Mouse (Mus musculus) stomach, embryonic 14.5 days (tissue): Measurements from ENCODE around the gene Rbfox2. TPM values are rescaled to one million over a fixed set of nuclear protein-coding genes. Genes with fewer than 3 reads are reported as not detected.

Experiments used
- ATAC-seq: fragments of 200-750 bp; cut with Nextera tagmentation; 2 replicates; pipeline ENCODE4 v1.8.0; 2017; ENCODE audit warnings: low read depth, moderate TSS enrichment; ENCODE audit not compliant: insufficient number of reproducible peaks, insufficient read depth, low FRiP score
- H3K27ac ChIP-seq: fragments of 300-500 bp; sonication (generic); 2 replicates; pipeline ENCODE4 v1.5.1; 2014; ENCODE audit warnings: mild to moderate bottlenecking, low read length, moderate library complexity, mixed read lengths
- H3K27me3 ChIP-seq: fragments of 300-500 bp; sonication (generic); 2 replicates; pipeline ENCODE4 v1.6.1; 2014; ENCODE audit warnings: low read length, control low read depth, mixed read lengths; ENCODE audit not compliant: control insufficient read depth, insufficient read depth
- H3K36me3 ChIP-seq: fragments of 300-500 bp; sonication (generic); 2 replicates; pipeline ENCODE4 v1.6.1; 2014; ENCODE audit warnings: mild to moderate bottlenecking, control low read depth, low read length, moderate library complexity, mixed read lengths; ENCODE audit not compliant: control insufficient read depth, insufficient read depth
- H3K4me1 ChIP-seq: fragments of 300-500 bp; sonication (generic); 2 replicates; pipeline ENCODE4 v1.6.1; 2014; ENCODE audit warnings: low read length, control low read depth, mixed read lengths; ENCODE audit not compliant: control insufficient read depth, insufficient read depth
- H3K4me2 ChIP-seq: fragments of 300-500 bp; sonication (generic); replicated peaks from 2 replicates; pipeline ENCODE4 v1.6.1; 2014; ENCODE audit warnings: low read depth, low read length, control low read depth
- H3K4me3 ChIP-seq: fragments of 300-500 bp; sonication (generic); 2 replicates; pipeline ENCODE4 v1.5.1; 2014; ENCODE audit warnings: low read depth, low read length, control low read depth
- H3K9ac ChIP-seq: fragments of 300-500 bp; sonication (generic); replicated peaks from 2 replicates; pipeline ENCODE4 v1.6.1; 2014; ENCODE audit warnings: low read depth, mild to moderate bottlenecking, control low read depth, low read length, moderate library complexity, mixed read lengths
- H3K9me3 ChIP-seq: fragments of 300-500 bp; sonication (generic); 2 replicates; pipeline ENCODE4 v1.6.1; 2016; ENCODE audit warnings: low read depth, low read length, control low read depth; ENCODE audit not compliant: control insufficient read depth
- WGBS: fragments of 180-500 bp; shearing (Covaris S2); extraction: QIAGEN DNeasy Blood & Tissue Kit; methylation state at CpG from one replicate; pipeline ENCODE4 v1.1.7; 2014; 5-methylcytosine and 5-hydroxymethylcytosine counted together
- polyA plus RNA-seq: library from polyadenylated mRNA; unstranded; fragments of >200 nt; fragmentation: Nextera tagmentation; extraction: Ambion mirVana; gene quantifications from 2 replicates; pipeline ENCODE4 v1.2.1, GENCODE M21; 2014

The Rbfox2 gene
- polyA plus RNA-seq, 1 experiment from 2014 or later, result 90.5 TPM

GRCm38 (mm10) chr15:77116139-77116722, 190.6 kb downstream of the Rbfox2 start:
- no peaks in the 10 kb centered on the region for H3K4me1 ChIP-seq
- H3K4me2 ChIP-seq, result no peak overlapping the region
- no peak for ATAC-seq
- H3K36me3 ChIP-seq, result peaks cover 23% of the 10 kb centered on the region
- WGBS, result 89% methylated on average over 9 of the region's 9 CpGs
- no peaks in the 10 kb centered on the region for H3K9me3 ChIP-seq
- H3K27ac ChIP-seq, result no peak overlapping the region
- H3K9ac ChIP-seq, result no peak overlapping the region
- H3K4me3 ChIP-seq, result no peak overlapping the region
- H3K27me3 ChIP-seq, result no peaks in the 10 kb centered on the region

GRCm38 (mm10) chr15:77115456-77115855, 191.3 kb downstream of the Rbfox2 start:
- no peak overlapping the region for H3K27ac ChIP-seq
- no peak for ATAC-seq
- no peaks in the 10 kb centered on the region for H3K9me3 ChIP-seq
- H3K4me1 ChIP-seq, result no peaks in the 10 kb centered on the region
- 83% methylated on average over 4 of the region's 4 CpGs for WGBS
- no peak overlapping the region for H3K9ac ChIP-seq
- H3K4me2 ChIP-seq, result no peak overlapping the region
- H3K36me3 ChIP-seq, result peaks cover 23% of the 10 kb centered on the region
- H3K27me3 ChIP-seq, result no peaks in the 10 kb centered on the region
- no peak overlapping the region for H3K4me3 ChIP-seq

- no peak overlapping the region for H3K4me3 ChIP-seq
- H3K36me3 ChIP-seq, result peaks cover 23% of the 10 kb centered on the region
- H3K4me1 ChIP-seq, result no peaks in the 10 kb centered on the region
- no peak overlapping the region for H3K27ac ChIP-seq
- H3K27me3 ChIP-seq, result no peaks in the 10 kb centered on the region
- no peak for ATAC-seq
- H3K9ac ChIP-seq, result no peak overlapping the region
- 76% methylated on average over 9 of the region's 9 CpGs for WGBS
- no peaks in the 10 kb centered on the region for H3K9me3 ChIP-seq
- no peak overlapping the region for H3K4me2 ChIP-seq
These were observed 193.2 kb downstream of the Rbfox2 start for GRCm38 (mm10) chr15:77113591-77113990.

- Histone ChIP-seq H3K4me3 (no peak overlapping the region), H3K27me3 (no peaks in the 10 kb centered on the region), H3K36me3 (peaks cover 23% of the 10 kb centered on the region), H3K4me1 (no peaks in the 10 kb centered on the region), H3K27ac (no peak overlapping the region), H3K4me2 (no peak overlapping the region), H3K9ac (no peak overlapping the region), H3K9me3 (no peaks in the 10 kb centered on the region)
- no peak for ATAC-seq
- WGBS, result 77% methylated on average over 2 of the region's 2 CpGs
These were observed 194.4 kb downstream of the Rbfox2 start for GRCm38 (mm10) chr15:77112378-77112777.

GRCm38 (mm10) chr15:77111924-77112323, 194.9 kb downstream of the Rbfox2 start:
- Histone ChIP-seq H3K4me3 (no peak overlapping the region), H3K36me3 (peaks cover 23% of the 10 kb centered on the region)

GRCm38 (mm10) chr15:77110452-77110851, 196.4 kb downstream of the Rbfox2 start:
- H3K27me3 ChIP-seq, result no peaks in the 10 kb centered on the region
- no peak overlapping the region for H3K4me3 ChIP-seq
- no peak overlapping the region for H3K4me2 ChIP-seq
- peaks cover 18% of the 10 kb centered on the region; the same call in 1 of the 2 replicates for H3K36me3 ChIP-seq
- no peaks in the 10 kb centered on the region for H3K9me3 ChIP-seq
- WGBS, result 78% methylated on average over 11 of the region's 11 CpGs
- no peak for ATAC-seq
- H3K9ac ChIP-seq, result no peak overlapping the region
- H3K27ac ChIP-seq, result no peak overlapping the region
- H3K4me1 ChIP-seq, result 0 out of 2 replicates have a peak, but pooled peaks cover 9% of the 10 kb centered on the region

More at GRCm38 (mm10) chr15:77111924-77112323, 194.9 kb downstream of the Rbfox2 start:
- WGBS, result 83% methylated on average over 7 of the region's 7 CpGs
- Histone ChIP-seq H3K4me1 (0 out of 2 replicates have a peak, but pooled peaks cover under 1% of the 10 kb centered on the region), H3K9me3 (no peaks in the 10 kb centered on the region), H3K27ac (no peak overlapping the region), H3K27me3 (no peaks in the 10 kb centered on the region), H3K4me2 (no peak overlapping the region), H3K9ac (no peak overlapping the region)
- no peak for ATAC-seq

GRCm38 (mm10) chr15:77107169-77107908, 199.5 kb downstream of the Rbfox2 start:
- Histone ChIP-seq H3K27ac (no peak overlapping the region), H3K9ac (no peak overlapping the region), H3K4me3 (no peak overlapping the region), H3K36me3 (peaks cover 8% of the 10 kb centered on the region; the same call in 1 of the 2 replicates), H3K4me2 (no peak overlapping the region), H3K4me1 (peaks cover 23% of the 10 kb centered on the region; the same call in 1 of the 2 replicates), H3K27me3 (no peaks in the 10 kb centered on the region), H3K9me3 (no peaks in the 10 kb centered on the region)
- ATAC-seq, result no peak
- WGBS, result 75% methylated on average over 10 of the region's 10 CpGs

GRCm38 (mm10) chr15:77105273-77105672, 201.5 kb downstream of the Rbfox2 start:
- Histone ChIP-seq H3K4me3 (no peak overlapping the region), H3K4me1 (peaks cover 23% of the 10 kb centered on the region; the same call in 1 of the 2 replicates), H3K9ac (no peak overlapping the region), H3K36me3 (peaks cover 13% of the 10 kb centered on the region; the same call in 1 of the 2 replicates), H3K9me3 (no peaks in the 10 kb centered on the region), H3K27ac (no peak overlapping the region), H3K4me2 (no peak overlapping the region), H3K27me3 (no peaks in the 10 kb centered on the region)
- WGBS, result 64% methylated on average over 10 of the region's 10 CpGs
- no peak for ATAC-seq
